Mouse (Mus musculus) neural tube, embryonic 12.5 days (tissue): ENCODE results near the gene Zbtb8a. TPM values are rescaled to one million over a fixed set of nuclear protein-coding genes. Genes with fewer than 3 reads are reported as not detected.

ENCODE experiments used
- ATAC-seq: fragments of 200-750 bp; cut with Nextera tagmentation; 2 replicates; pipeline ENCODE4 v1.8.0; 2017; ENCODE audit warnings: low read depth, mild to moderate bottlenecking, moderate TSS enrichment, moderate library complexity; ENCODE audit not compliant: low FRiP score
- H3K27ac ChIP-seq: fragments of 300-500 bp; sonication (generic); 2 replicates; pipeline ENCODE4 v1.5.1; 2016
- H3K27me3 ChIP-seq: fragments of 300-500 bp; sonication (generic); replicated peaks from 2 replicates; pipeline ENCODE4 v1.6.1; 2016; ENCODE audit warnings: mild to moderate bottlenecking
- H3K36me3 ChIP-seq: fragments of 300-500 bp; sonication (generic); 2 replicates; pipeline ENCODE4 v1.6.1; 2016; ENCODE audit warnings: mild to moderate bottlenecking
- H3K4me1 ChIP-seq: fragments of 300-500 bp; sonication (generic); 2 replicates; pipeline ENCODE4 v1.6.1; 2016
- H3K4me2 ChIP-seq: fragments of 300-500 bp; sonication (generic); replicated peaks from 2 replicates; pipeline ENCODE4 v1.6.1; 2016; ENCODE audit warnings: mild to moderate bottlenecking
- H3K4me3 ChIP-seq: fragments of 300-500 bp; sonication (generic); 2 replicates; pipeline ENCODE4 v1.5.1; 2016
- H3K9ac ChIP-seq: fragments of 300-500 bp; sonication (generic); 2 replicates; pipeline ENCODE4 v1.6.1; 2016; ENCODE audit warnings: mild to moderate bottlenecking
- H3K9me3 ChIP-seq: fragments of 300-500 bp; sonication (generic); 2 replicates; pipeline ENCODE4 v1.6.1; 2016; ENCODE audit warnings: mild to moderate bottlenecking
- WGBS: fragments of 180-500 bp; shearing (Covaris S2); methylation state at CpG from one replicate; pipeline ENCODE4 v1.1.7; 2016; 5-methylcytosine and 5-hydroxymethylcytosine counted together
- polyA plus RNA-seq: library from polyadenylated mRNA; unstranded; fragments of >200 nt; fragmentation: Nextera tagmentation; extraction: Ambion mirVana; gene quantifications from 2 replicates; pipeline ENCODE4 v1.2.1, GENCODE M21; 2016

Zbtb8a gene
- polyA plus RNA-seq, 1 experiment from 2014 or later, result 12.5 TPM

DNA sequence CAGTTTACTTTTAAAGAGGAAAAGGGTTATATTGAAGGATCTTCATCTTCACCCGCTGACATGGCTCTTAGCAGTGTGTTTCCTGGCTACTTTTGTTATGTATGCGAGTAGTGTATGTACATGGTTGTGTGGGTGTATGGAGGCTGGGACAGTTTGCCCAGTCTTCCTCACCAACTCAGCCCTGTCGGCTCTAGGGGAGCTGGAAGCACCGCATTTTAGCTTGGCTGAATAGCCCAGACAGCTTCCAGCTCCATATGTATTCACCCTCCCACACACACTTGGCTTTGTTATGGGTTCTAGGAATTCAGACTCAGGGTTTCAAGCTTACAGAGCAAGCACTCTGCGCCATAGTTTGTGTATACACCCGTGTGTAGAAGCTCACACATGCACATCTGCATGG is 26.8 kb downstream of the Zbtb8a start:
- H3K4me3 ChIP-seq, result no peak overlapping the region
- no peaks in the 10 kb centered on the region for H3K27me3 ChIP-seq
- H3K9me3 ChIP-seq, result no peaks in the 10 kb centered on the region
- ATAC-seq, result no peak; the same call in 1 of the 2 replicates
- H3K9ac ChIP-seq, result no peak overlapping the region; the same call in 1 of the 2 replicates
- peaks cover 30% of the 10 kb centered on the region for H3K36me3 ChIP-seq
- 76% methylated on average over 6 of the region's 6 CpGs for WGBS
- H3K27ac ChIP-seq, result no peak overlapping the region
- H3K4me1 ChIP-seq, result no peaks in the 10 kb centered on the region
- no peak overlapping the region for H3K4me2 ChIP-seq

DNA sequence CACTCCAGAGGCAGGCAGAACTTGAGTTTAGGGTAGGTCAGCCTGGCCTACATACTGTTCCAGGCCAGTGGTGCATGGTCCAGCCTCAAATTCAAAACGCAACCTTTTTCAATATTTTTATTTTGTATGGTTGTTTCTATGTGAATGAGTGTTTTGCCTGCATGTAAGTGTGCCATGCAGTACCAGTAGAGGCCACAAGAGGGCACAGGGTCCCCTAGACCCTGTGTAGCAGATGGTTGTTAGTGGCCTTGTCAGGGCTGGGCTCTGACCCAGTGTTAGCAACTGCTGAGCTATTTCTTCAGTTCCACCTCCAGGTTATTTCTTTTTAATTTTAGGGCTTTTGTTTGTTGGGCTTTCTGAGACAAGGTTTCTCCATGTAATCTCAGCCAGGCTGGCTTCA is 27.3 kb downstream of the Zbtb8a start:
- Histone ChIP-seq H3K36me3 (peaks cover 29% of the 10 kb centered on the region), H3K4me1 (no peaks in the 10 kb centered on the region), H3K4me3 (no peak overlapping the region), H3K9me3 (no peaks in the 10 kb centered on the region), H3K9ac (no peak overlapping the region), H3K4me2 (no peak overlapping the region), H3K27me3 (no peaks in the 10 kb centered on the region), H3K27ac (no peak overlapping the region)
- peak; percentile 53; the same call in 1 of the 2 replicates for ATAC-seq
- WGBS, result 14% methylated on average over 1 of the region's 1 CpGs

DNA sequence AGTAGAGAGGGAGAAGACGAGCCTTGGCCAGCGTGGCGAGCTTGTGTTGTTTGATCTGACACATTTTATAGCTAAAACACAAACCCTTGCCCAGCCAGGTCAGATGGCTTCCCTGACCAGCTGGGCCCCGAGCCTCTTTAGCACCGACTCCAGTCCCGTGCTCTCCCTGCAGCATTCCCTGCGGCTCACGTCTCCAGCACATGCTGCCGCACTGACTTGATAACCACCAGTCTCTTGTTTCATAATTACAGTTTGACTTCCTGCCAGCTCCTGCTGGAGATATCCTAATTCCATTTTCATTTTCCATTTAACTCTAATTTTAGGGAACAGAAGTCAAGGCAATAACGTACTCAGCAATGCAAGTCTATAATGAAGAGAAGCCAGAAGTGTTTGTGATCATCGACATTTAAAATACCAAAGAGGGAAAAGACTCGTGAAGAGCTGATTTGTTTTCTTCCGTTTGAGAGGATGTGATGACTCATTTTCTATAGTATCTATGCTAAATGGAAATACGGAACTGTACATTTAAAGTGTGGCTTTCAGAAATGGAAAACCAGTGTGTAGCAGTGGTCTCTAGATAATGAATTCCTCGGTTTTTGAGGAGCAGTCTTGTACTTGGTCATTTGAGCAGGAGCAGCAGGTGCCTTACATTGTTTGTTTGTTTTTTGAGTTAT is 31.3 kb downstream of the Zbtb8a start:
- H3K36me3 ChIP-seq, result peaks cover 37% of the 10 kb centered on the region
- H3K27me3 ChIP-seq, result no peaks in the 10 kb centered on the region
- H3K27ac ChIP-seq, result no peak overlapping the region
- no peak overlapping the region for H3K9ac ChIP-seq
- H3K4me1 ChIP-seq, result no peaks in the 10 kb centered on the region
- whole genome bisulfite sequencing, result 89% methylated on average over 15 of the region's 15 CpGs
- H3K4me3 ChIP-seq, result no peak overlapping the region
- H3K4me2 ChIP-seq, result no peak overlapping the region
- no peaks in the 10 kb centered on the region for H3K9me3 ChIP-seq
- no peak for ATAC-seq

DNA sequence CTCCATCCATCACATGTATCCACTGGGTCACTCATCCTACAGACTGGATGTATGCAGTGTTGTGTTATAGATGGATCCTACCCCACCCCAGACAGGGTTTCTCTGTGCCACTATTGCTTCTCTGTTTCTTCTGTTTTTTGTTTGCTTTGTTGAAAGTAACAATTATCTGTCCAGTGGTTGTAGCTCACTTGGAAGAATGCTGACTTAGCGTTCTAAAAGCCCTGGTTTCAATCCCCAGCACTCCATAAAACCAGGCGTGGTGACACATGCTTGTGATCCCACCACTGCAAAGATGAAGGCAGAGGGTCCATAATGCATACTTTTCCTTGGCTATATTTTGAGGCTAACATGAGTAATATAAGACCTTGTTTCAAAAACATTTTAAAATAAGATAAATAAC is 35.2 kb downstream of the Zbtb8a start:
- Histone ChIP-seq H3K4me1 (no peaks in the 10 kb centered on the region), H3K9ac (no peak overlapping the region), H3K27ac (no peak overlapping the region), H3K4me3 (no peak overlapping the region), H3K4me2 (no peak overlapping the region), H3K27me3 (no peaks in the 10 kb centered on the region), H3K36me3 (peaks cover 37% of the 10 kb centered on the region), H3K9me3 (no peaks in the 10 kb centered on the region)
- no peak for ATAC-seq
- WGBS, result 85% methylated on average over 2 of the region's 2 CpGs

DNA sequence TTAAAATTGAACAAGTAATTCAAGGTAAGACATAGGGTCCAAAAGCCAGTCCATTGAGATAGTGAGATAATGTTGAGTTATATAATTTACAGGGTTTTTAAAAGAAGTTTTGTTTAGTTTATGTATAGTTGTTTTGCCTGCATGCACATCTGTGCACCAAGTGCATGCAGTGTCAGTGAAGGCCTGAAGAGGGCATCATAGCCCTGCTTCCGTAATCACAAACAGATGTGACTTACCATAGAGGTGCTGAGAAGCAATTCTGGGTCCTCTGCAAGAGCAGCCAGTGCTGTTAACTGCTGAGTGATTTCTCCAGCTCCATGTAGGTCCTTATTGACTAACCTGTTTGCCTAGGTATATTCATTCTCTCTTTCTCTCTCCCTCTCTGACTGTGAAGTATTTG is 36.0 kb downstream of the Zbtb8a start:
- no peak overlapping the region for H3K9ac ChIP-seq
- no peak overlapping the region for H3K4me2 ChIP-seq
- H3K27me3 ChIP-seq, result no peaks in the 10 kb centered on the region
- H3K27ac ChIP-seq, result no peak overlapping the region
- peaks cover 37% of the 10 kb centered on the region for H3K36me3 ChIP-seq
- H3K9me3 ChIP-seq, result no peaks in the 10 kb centered on the region
- 90% methylated on average over 1 of the region's 1 CpGs for WGBS
- no peak for ATAC-seq
- no peaks in the 10 kb centered on the region for H3K4me1 ChIP-seq
- no peak overlapping the region for H3K4me3 ChIP-seq

DNA sequence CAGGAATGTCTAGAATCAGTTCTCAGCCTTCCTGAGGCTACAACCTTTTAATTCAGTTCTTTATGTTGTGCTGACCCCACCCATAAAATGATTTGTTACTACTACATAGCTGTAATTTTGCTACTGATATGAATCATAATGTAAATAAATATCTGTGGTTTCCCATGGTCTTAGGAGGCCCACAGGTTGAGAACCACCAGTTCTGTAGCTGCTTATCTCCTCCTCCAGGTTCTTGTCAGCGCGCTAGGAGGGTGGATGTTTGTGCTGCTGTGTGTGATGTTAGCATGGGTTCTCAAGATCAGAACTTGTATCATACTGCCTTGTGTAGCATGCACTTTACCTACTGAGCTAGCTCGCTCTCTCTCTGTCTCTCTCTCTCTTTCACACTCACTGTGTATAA is 38.2 kb downstream of the Zbtb8a start:
- 94% methylated on average over 3 of the region's 3 CpGs for WGBS

DNA sequence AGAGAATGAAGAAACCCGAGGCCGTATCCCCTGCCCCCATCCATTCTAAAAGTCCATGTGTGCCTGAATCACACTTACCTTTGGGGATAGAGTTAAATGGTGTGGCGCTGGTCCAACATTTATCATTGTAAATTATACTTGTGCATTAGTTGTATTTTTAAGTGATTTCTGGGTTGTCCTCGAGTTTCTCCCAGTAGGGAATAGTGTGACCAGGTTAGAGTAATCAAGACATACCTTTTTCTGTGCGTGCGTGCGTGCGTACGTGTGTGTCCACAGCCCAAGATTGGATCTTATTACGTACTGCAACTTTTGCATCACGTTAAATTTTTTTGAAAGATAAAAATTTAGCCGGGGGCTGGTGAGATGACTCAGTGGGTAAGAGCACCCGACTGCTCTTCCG is 41.6 kb downstream of the Zbtb8a start:
- 54% methylated on average over 14 of the region's 14 CpGs for WGBS
- no peak for ATAC-seq

More for the DNA sequence above, 38.2 kb downstream of the Zbtb8a start:
- Histone ChIP-seq H3K36me3 (peaks cover 26% of the 10 kb centered on the region), H3K9me3 (no peaks in the 10 kb centered on the region), H3K9ac (no peak overlapping the region), H3K4me1 (peaks cover 5% of the 10 kb centered on the region; the same call in 1 of the 2 replicates), H3K27ac (no peak overlapping the region), H3K27me3 (no peaks in the 10 kb centered on the region), H3K4me2 (no peak overlapping the region), H3K4me3 (no peak overlapping the region)
- no peak for ATAC-seq

DNA sequence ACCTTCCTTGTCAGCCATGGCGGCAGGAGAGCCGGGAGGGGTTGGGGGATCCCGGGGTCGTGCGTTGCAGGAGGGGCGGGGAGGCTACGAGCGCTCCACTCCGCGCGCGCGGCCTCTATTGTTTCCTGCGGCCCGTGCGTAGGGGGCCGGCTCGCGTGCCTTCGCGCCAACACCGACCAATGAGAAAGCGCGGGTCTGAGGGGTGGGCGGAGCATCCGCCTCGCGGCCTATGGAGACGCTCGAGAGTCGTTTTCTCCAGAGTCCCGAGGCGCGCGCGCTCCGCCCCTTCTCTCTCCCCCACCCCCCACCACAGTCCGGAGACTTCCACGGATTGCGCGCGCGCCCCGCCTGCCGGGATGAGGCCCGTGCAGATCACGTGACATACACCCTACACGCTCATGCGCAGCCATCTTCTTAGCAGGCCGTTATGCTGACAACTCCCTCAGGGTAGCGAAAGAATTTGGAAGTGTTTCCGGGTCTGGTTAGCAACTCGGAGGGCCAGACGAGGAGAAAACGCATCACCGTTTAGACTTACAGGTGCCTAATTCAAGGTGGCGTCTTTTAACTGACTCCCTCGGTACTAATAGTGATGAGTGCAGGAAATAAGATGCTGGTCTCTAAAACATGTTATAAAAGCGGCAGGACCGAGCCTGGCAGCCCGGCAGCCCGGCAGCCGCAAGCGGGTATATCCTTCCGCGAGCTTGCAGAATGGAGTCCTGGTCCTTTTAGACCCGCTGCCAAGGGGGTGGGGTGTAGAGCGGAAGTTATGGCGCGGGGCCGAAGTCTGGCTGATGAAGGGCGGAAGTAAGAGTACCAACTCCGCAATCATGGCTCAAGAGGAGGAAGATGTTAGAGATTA is 42.5 kb downstream of the Zbtb8a start, which contains the start of the genes Rbbp4 and Zbtb8os:
Gene Rbbp4 (minus strand): TSS at position 155 of the 859 bp plus-strand sequence.
Gene Zbtb8os (plus strand): TSS at position 480 of the 859 bp plus-strand sequence.
- under 1% methylated on average over 73 of the region's 73 CpGs for WGBS
- H3K9me3 ChIP-seq, result no peaks in the 10 kb centered on the region
- ATAC-seq, result peak; percentile 99
- H3K9ac ChIP-seq, result peak within 1 kb of the TSS; percentile 94
- peaks cover 19% of the 10 kb centered on the region for H3K36me3 ChIP-seq
- peak within 1 kb of the TSS; percentile 95 for H3K27ac ChIP-seq
- peak within 1 kb of the TSS; percentile 86 for H3K4me2 ChIP-seq
- H3K4me1 ChIP-seq, result peaks cover 35% of the 10 kb centered on the region
- no peaks in the 10 kb centered on the region for H3K27me3 ChIP-seq
- peak within 1 kb of the TSS; percentile 96 for H3K4me3 ChIP-seq

More for the DNA sequence above, 41.6 kb downstream of the Zbtb8a start:
- H3K9me3 ChIP-seq, result no peaks in the 10 kb centered on the region
- H3K9ac ChIP-seq, result peak overlapping the region; percentile 65; the same call in 1 of the 2 replicates
- H3K27me3 ChIP-seq, result no peaks in the 10 kb centered on the region
- H3K36me3 ChIP-seq, result peaks cover 16% of the 10 kb centered on the region
- peaks cover 33% of the 10 kb centered on the region for H3K4me1 ChIP-seq
- H3K4me3 ChIP-seq, result peak overlapping the region; percentile 96
- H3K27ac ChIP-seq, result peak overlapping the region; percentile 95
- H3K4me2 ChIP-seq, result peak overlapping the region; percentile 86

DNA sequence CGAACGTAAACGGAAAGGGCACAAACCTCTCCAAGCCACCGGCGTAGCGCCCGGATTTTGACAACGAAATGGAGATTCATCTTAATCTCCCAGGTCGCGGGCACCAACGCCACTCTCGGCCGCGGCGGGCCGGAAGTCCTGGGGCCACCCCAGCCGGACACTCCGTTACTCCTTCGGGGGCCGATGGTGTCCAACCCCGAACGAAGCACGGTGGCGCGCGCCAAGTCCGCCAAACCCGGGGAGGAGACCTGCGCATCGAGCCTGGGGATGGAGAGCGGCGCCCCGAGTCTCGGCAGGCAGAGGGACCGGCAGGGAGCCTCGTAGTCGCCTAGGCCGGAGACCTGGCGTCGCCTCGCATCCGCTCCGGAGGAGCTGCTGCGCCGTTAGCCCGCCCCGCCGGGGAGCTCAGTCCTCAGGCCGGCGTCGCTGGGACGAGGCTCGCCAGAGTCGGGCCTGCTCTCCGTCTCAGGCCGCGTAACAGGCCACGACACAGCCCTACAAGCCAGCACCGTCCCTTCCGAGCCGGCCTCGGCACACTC is 43.2 kb downstream of the Zbtb8a start:
- no peaks in the 10 kb centered on the region for H3K27me3 ChIP-seq
- H3K4me1 ChIP-seq, result peaks cover 35% of the 10 kb centered on the region
- H3K27ac ChIP-seq, result peak overlapping the region; percentile 92
- peaks cover 20% of the 10 kb centered on the region for H3K36me3 ChIP-seq
- peak overlapping the region; percentile 94 for H3K9ac ChIP-seq
- H3K9me3 ChIP-seq, result no peaks in the 10 kb centered on the region
- H3K4me3 ChIP-seq, result peak overlapping the region; percentile 96
- under 1% methylated on average over 62 of the region's 62 CpGs for WGBS
- ATAC-seq, result peak; percentile 51
- peak overlapping the region; percentile 86 for H3K4me2 ChIP-seq

DNA sequence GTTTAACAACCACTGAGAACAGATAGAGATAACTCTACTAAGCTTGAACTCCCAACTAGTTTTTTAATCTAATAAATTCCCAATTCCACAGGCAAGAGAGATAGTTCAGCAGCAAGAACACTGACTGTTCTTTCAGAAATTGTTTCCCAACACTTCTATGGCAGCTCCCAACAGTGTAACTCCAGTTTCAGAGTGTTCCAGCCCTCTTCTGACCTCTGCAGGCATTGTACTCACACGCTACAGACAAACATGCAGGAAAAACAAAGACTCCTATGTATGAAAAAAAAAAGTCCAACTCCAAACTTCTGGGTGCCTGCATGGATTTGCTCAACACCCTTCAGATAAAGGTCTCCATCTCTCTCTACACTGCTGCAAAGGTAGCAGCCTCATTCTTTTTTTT is 45.1 kb downstream of the Zbtb8a start:
- H3K9me3 ChIP-seq, result no peaks in the 10 kb centered on the region
- peaks cover 35% of the 10 kb centered on the region for H3K4me1 ChIP-seq
- no peak for ATAC-seq
- H3K36me3 ChIP-seq, result peaks cover 36% of the 10 kb centered on the region
- peak overlapping the region; percentile 86 for H3K4me2 ChIP-seq
- no peaks in the 10 kb centered on the region for H3K27me3 ChIP-seq
- H3K27ac ChIP-seq, result no peak overlapping the region
- 54% methylated on average over 1 of the region's 1 CpGs for WGBS
- H3K9ac ChIP-seq, result no peak overlapping the region
- no peak overlapping the region for H3K4me3 ChIP-seq

DNA sequence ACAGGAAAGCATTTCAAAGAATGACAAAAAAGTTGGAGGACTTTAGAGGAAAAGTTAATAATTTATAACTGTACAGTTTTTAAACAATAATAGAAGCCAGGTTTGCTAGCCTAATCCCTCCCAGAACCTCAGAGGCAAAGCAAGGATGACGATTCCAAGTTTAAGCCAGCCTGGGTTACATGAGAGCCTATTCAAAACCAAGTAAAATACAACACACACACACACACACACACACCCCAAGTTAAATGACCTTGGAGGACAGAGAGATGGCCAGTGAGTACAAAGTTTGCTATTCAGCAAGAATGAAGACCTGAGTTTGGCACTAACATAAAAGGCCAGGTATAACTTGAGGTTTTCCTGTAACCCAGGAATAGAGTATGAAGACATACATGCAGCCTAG is 51.7 kb downstream of the Zbtb8a start:
- no peak for ATAC-seq
- H3K9me3 ChIP-seq, result no peaks in the 10 kb centered on the region
- no peak overlapping the region for H3K4me3 ChIP-seq
- WGBS, result 89% methylated on average over 1 of the region's 1 CpGs
- no peak overlapping the region for H3K27ac ChIP-seq
- H3K36me3 ChIP-seq, result peaks cover 64% of the 10 kb centered on the region
- H3K4me2 ChIP-seq, result no peak overlapping the region
- no peaks in the 10 kb centered on the region for H3K27me3 ChIP-seq
- 0 out of 2 replicates have a peak, but pooled peaks cover 1% of the 10 kb centered on the region for H3K4me1 ChIP-seq
- no peak overlapping the region for H3K9ac ChIP-seq

DNA sequence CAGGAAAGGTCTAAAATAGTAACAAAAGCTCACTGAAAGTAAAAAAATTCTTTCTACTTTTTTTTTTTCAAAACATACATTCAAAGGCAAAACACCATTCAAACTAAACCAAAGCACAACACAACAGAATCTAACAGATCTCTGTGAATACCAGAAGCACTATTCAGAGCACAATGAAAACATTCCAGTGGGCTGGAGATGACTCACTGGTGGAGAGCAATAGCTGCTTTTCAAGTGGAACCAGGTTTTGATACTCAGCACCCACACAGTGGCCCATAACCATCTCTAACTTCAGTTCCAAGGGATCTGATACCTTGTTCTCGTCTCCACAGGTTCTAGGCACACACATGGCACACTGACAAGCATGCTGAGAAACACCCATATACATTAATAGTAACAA is 53.2 kb downstream of the Zbtb8a start:
- WGBS, result 89% methylated on average over 1 of the region's 1 CpGs
- no peak overlapping the region for H3K9ac ChIP-seq
- no peak overlapping the region for H3K4me3 ChIP-seq
- no peak for ATAC-seq
- H3K4me1 ChIP-seq, result no peaks in the 10 kb centered on the region
- H3K4me2 ChIP-seq, result no peak overlapping the region
- H3K27me3 ChIP-seq, result no peaks in the 10 kb centered on the region
- peaks cover 75% of the 10 kb centered on the region for H3K36me3 ChIP-seq
- H3K27ac ChIP-seq, result no peak overlapping the region
- H3K9me3 ChIP-seq, result no peaks in the 10 kb centered on the region
